Mouse (Mus musculus): ENCODE results near the gene Rab20.
"Not testable (repeated sequence)": the region's sequence is repeated elsewhere in the genome, so short reads cannot be mapped to it uniquely, and the experiment has no call there.

Rab20 gene

GRCm38 (mm10) chr8:11477811-11478761, at the start of gene Rab20:
Gene Rab20 (minus strand): TSS chr8:11478710.
- peak; percentile 77 for DNase-seq (ENCODE audit: low read depth)

GRCm38 (mm10) chr8:11523331-11523730, 44.8 kb upstream of the Rab20 start:
- DNase-seq (ENCODE audit: low read depth) = no peak

GRCm38 (mm10) chr8:11518676-11519075, 40.2 kb upstream of the Rab20 start:
- no peak for DNase-seq (ENCODE audit: low read depth)

DNA sequence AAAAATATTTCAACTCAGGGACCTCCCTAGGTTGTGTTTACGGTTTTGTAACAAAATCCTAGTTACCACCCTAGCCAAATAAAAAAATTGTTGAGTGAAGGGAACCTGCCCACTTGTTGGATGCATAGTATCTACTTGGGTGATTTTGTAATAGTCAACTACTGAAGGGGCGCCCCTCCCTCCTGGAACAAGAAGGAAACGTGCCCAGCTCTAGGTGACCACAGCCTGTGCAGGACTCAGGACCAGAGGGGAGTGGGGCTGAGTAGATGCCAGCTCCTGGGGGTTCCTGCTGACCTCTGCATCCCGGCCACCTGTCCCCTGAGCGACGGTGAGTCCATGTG, 39.5 kb upstream of the Rab20 start:
- DNase-seq (ENCODE audit: low read depth) = no peak

- DNase-seq (ENCODE audit: low read depth) = no peak
These were observed 39.0 kb upstream of the Rab20 start for GRCm38 (mm10) chr8:11517366-11518055.

- DNase-seq (ENCODE audit: low read depth) = no peak
These were observed 37.8 kb upstream of the Rab20 start for GRCm38 (mm10) chr8:11516292-11516691.

DNA sequence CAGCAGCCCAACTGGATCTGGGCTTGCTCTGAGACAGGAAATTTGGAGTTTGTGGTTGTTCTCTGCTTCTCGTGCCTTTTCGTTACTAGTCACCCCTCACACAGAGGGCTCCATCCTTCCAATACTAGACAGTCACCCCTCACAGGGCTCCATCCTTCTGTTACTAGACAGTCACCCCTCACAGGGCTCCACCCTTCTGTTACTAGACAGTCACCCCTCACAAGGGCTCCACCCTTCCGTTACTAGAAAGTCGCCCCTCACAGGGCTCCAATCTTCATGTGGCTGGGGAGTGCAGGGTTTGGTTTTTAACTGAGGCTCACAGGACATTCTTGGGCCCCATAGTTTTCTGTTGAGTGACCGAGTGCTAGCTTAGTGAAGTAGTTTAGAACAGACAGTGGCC, 34.7 kb upstream of the Rab20 start:
- no peak for DNase-seq (ENCODE audit: low read depth)

DNA sequence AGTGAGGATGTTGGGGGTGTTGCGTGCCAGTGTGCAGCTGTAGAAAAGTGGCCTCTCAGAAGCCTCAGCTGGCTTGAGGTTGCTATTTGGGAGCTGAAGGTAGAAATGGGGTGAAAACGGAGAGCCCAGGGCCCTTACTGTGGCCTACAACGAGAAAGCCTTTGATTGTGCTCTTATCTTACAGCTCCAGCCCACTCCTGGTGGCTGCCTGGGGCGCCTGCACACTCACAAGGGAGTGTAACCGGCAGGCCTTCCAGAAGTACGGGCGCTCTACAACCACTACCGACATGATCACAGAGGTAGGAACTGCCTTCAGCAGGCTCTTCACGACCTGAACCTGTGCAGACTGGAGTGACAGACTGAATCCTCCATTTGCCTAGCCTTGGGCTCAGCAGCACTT, 34.2 kb upstream of the Rab20 start:
- no peak for DNase-seq (ENCODE audit: low read depth)

- DNase-seq (ENCODE audit: low read depth) = no peak
These were observed 32.5 kb upstream of the Rab20 start for GRCm38 (mm10) chr8:11510971-11511370.

DNA sequence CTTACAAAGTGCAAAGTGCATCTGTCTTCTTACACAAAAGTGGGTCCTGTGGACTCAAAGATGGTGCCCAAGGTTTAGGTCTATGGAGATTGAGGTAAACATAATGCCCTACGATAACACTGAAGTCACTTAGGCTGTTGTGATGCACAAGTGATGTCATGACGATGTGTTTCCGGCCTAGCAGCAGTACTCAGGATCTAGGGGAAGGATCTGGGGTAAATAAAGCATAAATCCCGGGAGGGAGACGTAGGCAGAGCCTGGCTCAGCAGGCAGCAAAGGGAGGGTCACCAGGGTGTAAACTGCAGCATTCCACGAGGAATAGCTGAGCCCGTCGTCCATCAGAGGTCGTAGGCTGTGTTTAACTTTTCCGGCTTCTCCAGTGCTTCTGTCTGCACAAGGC, 30.4 kb upstream of the Rab20 start:
- DNase-seq (ENCODE audit: low read depth) = no peak

DNA sequence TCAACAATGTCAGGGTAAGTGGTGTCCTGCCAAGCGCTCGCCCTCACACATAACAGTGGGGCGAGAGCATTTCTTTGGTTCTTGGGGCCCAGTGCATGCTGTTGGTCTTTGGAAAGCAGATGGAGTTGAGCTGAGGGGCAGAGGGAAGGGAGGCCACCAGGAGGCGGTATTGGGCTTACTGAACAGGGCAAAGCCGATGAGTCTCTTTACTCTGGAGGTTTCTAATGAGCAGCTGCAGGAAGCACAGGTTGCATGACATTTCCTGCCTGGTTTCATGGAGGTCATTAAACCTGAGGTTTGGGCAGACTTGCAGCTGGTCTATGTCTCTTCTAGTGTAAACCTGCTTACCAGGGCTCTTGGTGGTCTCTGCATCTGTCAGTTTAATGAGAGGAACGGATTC, 28.3 kb upstream of the Rab20 start:
- DNase-seq (ENCODE audit: low read depth) = peak; percentile 86

GRCm38 (mm10) chr8:11506074-11506473, 27.6 kb upstream of the Rab20 start:
- DNase-seq (ENCODE audit: low read depth) = no peak

- DNase-seq (ENCODE audit: low read depth) = no peak
These were observed 25.1 kb upstream of the Rab20 start for GRCm38 (mm10) chr8:11503476-11504232.

- no peak for DNase-seq (ENCODE audit: low read depth)
These were observed 20.4 kb upstream of the Rab20 start for GRCm38 (mm10) chr8:11498786-11499485.

GRCm38 (mm10) chr8:11498281-11498680, 19.8 kb upstream of the Rab20 start:
- no peak for DNase-seq (ENCODE audit: low read depth)

DNA sequence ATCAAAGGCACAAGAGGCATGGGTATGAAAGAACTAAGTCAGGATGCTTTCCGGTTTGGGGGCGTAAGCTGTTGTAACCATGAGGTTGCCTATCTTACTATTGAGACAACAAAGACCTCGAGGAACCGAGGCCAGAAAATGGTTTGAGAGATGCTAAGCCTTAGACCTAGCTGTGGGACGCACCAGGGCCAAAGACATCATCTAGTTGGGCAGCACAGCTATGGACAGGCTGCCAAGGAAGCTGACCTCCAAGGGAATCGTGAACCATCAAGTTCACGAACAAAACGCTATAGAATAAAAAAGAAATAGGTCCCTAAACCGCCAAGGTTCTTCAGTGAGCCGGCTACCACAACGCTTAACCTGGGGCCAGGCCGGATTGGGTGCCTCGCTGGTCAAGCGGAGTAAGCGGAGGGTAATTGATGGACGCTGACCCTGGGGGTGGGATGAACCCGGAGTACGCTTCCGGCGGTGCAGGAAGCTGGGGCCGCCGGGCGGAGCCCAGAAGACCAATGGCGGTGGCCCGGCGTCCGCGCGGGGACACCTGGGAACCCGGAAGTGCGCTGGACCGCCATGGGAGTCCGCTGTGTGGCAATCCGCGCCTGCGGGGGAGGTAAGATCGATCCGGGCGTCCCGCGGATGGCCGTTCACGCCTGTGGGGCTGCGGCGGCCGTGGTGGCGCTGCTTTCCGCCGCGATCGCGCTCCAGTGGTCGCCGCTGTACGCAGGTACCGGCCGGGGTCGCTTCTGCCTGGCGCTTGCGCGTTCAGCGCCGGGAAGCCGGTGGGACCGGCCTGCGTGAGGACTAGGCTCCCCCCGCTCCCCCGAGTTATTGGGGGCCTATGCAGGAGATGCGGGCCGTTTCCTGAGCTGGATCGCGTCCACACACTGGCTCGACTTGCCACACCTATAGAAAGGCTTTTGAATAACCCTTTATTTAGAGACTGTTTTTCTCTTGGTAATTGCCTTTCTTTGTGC, 18.8 kb upstream of the Rab20 start, which contains the start of gene Naxd:
Gene Naxd (plus strand): TSS at position 490 of the 974 bp plus-strand sequence.
- DNase-seq (ENCODE audit: low read depth) = peak; percentile 90

DNA sequence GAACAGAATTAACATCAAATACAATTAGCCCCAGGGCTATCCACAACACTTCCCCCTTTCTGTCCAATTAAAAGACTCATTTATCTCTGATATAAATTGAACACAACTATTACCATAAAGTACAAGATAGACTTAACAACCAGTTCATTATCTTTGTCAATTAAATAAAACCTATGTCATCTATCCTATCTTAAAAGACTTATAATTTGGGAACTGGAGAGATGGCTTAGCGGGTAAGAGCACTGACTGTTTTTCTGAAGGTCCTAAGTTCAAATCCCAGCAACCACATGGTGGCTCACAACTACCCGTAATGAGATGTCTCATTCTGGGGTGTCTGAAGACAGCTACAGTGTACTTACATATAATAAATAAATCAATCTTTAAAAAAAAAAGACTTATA, 13.8 kb upstream of the Rab20 start:
- DNase-seq (ENCODE audit: low read depth) = not testable (repeated sequence)

- peak; percentile 82 for DNase-seq (ENCODE audit: low read depth)
These were observed 8.7 kb upstream of the Rab20 start for GRCm38 (mm10) chr8:11487229-11487628.

- DNase-seq (ENCODE audit: low read depth) = peak; percentile 79
These were observed 7.6 kb upstream of the Rab20 start for GRCm38 (mm10) chr8:11486142-11486541.

- DNase-seq (ENCODE audit: low read depth) = no peak
These were observed 4.0 kb upstream of the Rab20 start for GRCm38 (mm10) chr8:11482537-11482936.

DNA sequence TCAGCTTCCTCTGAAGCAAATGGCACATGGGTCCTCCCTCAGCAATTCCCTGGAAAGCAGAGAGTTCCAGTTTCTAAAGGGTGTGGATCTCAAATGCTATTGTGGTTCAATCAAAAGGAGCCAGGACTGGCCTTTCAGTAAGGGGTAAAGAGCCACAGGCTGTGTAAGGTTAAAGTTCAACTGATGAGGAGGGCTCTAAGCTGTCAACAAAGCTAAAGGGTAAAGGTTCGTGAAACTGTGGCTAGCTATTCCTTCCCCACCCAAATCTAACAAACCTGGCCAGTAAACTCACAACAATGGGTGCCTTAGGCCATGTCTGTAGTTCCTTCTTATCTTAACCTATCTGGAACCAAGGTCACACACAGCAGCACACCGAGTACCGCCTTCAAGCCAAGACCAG, 3.4 kb upstream of the Rab20 start:
- no peak for DNase-seq (ENCODE audit: low read depth)

Measured in 416B (cell line).